Mouse (Mus musculus) cerebellum, adult 11 months (tissue): ENCODE measurements around the gene Ncaph.
"Not testable (repeated sequence)": the region's sequence is repeated elsewhere in the genome, so short reads cannot be mapped to it uniquely, and the experiment has no call there.

Experiments
- DNase-seq: peaks from one replicate; pipeline ENCODE4 v3.0.0; 2022

The Ncaph gene

DNA sequence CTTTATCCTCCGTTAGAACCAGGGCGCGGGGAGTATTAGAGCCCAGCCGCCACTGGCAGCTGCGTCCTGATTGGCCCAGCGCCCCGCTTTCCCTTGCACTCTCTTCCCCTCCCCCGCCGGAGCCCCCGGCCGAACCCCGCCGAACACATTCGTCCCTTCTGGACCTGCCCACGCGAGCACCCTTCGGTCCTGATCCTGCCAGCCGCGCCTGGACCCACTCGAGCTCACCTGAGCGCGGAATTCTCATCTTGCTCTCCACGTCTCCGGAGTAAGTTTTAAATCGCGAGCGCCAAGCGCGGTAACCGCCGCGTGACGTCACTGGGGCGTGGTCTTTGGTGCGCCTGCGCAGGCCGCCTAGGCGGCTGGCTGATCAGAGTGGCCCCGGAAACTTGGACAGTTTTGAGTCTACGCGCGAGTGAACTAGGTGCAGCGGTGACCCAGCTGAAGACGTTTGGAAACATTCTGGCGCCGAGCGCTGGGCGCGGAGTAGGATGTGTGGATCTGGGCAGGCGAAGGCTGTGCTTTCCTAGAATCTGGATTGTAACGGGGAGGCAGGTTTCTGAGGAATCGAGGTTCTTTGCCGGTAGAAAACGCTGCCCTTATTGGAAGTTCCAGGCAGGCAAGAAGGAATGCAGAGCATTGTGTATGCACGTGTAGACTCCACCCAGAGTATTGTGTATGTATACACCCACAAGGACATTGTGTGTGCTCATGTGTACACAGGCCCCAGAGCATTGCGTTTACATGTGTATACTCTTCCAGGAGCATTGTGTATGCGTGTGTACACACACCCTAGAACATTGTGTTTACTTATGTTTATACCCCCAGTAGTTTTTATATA lies at the start of gene Ncaph:
Ncaph (minus strand) TSS at position 334 of the 841 bp plus-strand sequence.
- peak; percentile 85 for DNase-seq

DNA sequence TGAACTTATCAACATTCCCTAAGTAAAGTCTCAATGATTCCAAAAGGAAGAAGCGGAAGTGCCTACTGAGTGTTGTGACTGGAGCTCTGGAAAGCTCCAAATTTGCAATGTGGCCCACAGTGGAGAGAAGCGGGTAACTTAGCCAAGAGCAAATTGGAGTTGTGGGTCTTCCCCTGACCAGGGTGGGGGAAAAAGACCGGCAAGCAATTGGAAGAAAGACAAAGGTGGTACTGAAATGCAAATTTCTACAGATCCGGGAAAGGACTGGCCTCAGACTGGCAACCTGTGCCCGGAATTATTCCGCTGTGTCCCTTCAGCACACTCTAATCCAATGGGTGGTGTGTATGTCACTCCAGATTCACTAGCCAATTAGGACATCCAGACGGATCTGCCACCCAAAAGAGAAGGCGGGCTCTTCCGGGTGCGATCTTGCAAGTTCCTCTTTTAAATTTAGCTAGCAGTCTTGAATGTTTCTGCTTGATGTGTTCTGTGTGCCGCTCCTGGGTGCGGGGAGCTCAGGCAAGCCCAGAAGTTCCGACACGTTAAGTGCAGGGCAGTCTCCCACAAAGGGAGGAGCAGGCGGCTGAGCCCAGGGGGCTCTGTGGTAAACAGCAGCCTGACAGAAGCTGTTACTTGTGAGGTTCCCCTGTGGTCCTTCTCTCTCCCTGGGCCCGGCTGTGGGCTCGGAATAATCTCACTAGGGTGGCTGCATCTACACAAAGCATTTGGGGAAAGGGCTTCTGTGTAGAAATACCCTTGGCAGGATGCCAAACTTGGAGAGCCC lies 49.0 kb upstream of the Ncaph start:
- DNase-seq: peak; percentile 74

DNA sequence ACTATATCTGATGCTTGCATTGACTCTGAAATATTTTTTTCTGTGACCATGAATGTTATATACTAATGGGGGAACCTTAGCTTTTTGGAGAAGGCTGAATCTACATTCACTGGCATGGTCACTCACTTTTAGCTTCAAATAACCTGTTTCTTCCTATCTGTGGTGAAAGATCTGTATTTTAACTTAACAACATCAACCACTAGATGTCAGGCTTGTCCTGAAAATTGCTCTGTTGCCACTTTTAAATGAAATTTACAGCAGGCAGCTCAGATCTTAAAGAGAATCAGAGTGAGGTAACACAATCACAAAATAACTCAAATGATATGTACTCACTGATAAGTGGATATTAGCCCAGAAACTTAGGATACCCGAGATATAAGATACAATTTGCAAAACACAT lies 32.5 kb upstream of the Ncaph start:
- DNase-seq: not testable (repeated sequence)

DNA sequence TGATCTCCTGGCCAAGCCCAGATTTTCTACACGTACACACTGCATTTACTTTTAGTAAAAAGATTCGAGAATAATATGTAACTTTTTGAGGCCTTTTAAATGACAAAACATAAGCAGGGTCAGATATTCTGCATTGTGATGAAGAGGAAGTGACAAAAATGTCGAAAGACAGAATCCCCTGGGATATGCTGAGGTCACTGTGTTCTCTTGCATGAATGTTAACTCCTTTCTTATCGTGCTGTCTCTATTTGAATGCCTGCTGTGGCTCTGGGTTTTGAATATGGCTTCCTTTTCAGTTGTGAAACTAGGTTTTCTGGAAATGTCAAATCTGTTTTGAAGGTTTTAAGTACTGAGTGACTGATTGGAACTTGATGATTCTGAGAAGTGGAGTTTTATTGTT lies 31.9 kb upstream of the Ncaph start:
- DNase-seq: no peak

DNA sequence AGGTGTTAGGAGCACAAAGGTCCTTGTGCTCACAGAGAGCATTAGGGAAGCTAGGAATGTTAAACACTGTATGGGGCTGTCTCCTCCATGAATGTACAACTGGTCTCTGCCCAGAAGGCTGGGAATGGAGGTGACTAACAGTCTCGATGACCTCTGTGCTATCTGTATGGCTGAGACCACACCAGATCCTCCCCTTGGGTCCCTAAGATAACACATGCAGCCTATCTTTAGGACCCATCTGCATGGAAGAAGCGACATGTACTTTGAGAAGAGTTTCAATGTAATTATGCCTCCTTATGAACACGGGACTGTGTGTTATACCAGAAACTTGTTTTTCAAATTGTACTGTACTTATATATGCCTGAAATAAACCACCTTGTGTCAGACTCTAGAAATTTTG lies 11.9 kb upstream of the Ncaph start:
- DNase-seq: no peak

DNA sequence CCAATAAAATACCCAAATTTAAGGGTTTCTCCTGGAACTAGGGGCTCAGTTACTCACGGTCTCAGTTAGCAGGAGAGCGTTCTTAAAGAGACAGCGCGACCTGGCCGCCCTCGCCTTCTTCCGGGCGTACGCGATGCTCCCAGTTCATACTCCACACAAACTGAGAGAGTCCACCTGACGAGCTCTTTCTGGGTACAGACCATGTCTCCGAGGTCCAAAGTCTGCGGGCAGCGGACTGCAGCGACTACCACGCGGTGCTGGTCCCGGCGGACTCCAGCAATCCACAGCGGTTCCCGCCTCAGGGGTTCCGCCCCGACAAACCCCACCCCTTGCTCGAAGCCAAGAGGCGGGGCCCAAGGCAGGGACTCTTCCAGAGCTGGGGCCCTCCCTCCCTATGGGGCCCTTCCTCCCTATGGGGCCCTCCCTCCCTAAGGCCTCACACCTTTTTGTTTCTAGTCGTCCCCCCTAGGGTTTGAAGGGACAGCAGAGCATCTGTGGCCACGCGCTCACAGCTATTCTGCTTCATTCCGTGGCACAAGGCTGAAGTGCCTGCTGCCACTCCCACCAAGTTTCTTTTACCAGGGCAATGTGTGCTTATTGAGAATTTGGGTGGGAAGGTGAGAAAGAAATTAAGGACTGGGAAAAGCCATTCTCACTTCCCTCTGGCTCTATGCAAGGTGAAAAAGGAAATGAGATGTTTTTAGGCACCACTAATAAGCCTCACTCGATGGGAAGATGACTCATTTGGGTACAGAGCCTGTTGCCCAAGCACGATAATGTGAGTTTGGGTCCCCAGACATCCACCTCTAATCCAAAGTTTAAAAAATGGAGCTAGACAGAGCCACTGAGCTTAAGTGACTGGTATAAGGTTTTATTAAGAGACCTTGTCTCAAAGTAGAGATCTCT lies 9.7 kb upstream of the Ncaph start, which contains the start of gene Itpripl1:
Itpripl1 (minus strand) TSS at position 285 of the 906 bp plus-strand sequence.
- DNase-seq: peak; percentile 16

DNA sequence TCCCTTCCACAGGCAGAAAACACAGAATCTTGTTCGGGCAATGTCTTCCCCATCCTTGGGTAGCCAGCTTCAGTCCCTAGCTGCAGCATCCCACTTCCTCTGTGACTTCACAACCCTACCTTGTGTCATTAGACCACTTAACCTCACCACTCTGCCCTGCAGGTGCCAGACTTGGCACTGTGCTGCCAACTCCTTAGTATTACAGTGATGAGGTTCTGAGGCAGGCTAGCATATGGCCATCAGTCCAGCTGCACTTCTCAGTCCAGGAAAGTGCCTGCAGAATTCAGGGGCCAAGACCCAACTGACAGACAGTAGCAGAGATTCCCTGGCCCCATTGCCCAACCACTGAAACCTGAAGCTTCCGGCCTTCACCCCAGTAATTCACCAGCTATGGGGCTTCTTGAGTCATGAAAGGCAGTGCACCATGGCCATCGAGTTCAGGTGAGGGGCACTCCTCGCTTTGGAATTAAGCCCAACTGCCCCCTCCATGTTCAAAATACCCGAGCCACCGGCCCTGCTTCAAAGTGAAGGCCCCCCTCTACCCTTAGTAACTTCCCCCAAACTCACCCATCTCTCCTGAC lies 8.9 kb upstream of the Ncaph start:
- no peak for DNase-seq

DNA sequence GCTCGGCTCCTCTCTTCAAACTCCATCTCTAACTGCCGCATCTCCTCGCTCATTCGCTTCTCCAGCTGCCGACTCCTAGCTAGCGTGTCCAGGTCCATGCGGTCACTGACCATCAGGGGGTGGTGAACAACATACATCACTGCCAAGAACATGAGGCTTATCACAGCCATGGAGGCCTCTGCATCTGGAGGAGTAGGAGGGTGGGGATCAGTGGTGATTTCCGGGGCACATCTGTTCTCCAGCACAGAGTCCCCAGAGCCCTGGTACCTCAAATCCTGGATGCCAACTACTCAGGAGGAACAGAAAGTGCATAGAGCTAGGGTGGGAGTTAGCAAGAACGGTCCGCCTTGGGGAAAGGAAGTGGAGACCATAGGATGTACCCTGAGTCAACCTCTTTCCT lies 8.3 kb upstream of the Ncaph start:
- no peak for DNase-seq

DNA sequence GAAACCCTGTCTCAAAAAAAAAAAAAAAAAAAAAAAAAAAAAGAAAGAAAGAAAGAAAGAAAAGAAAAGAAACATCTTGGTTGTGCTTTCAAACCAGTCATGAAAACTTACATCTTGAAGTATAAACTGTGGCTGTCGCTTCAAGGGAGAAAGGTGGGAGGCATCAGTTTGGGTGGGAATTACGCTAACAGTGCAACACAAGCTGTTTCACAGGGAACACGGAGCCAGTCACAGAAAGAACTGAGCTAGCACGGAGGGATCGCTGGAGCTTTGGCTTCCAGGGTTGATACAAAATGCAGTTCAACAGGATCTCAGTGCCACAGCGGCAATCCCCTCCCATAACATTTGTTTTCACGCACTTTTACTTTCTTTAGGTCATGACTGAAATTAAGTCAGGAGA lies 6.3 kb upstream of the Ncaph start:
- DNase-seq: no peak

DNA sequence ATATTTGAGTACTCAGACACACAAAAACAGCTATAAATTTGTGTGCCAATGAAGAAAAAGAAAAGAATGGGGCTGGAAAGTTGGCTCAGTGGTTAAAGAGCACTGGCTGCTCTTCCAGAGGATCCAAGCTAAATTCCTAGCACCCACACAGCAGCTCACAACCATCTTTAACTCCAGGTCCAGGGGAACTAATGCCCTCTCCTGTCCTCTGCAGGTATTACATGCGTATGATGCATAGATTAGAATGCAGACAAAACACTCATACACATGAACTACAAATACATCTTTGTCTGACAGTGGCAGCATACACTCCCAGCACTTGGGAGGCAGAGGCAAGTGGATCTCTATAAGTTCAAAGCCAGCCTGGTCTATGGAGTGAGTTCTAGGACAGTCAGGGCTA lies 5.9 kb upstream of the Ncaph start:
- DNase-seq: no peak

DNA sequence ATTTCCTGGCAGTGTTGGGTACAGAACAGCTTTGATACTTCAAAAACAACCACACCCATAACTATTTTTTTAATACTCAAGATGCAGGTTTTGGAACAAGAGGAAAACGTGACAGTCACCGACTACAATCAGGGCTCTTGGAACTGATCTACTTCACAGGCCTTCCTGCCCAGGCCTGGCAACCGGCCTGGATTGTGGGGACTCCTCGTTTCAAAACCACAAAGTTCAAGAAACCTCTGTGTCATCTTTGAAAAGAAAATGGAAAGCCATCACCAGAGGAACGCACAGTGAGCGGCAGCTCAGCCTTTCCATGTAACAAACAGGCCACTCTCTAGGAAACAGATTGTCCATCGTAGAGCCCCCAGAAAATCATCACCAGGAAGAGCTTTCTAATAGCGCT lies 5.3 kb upstream of the Ncaph start:
- DNase-seq: no peak

DNA sequence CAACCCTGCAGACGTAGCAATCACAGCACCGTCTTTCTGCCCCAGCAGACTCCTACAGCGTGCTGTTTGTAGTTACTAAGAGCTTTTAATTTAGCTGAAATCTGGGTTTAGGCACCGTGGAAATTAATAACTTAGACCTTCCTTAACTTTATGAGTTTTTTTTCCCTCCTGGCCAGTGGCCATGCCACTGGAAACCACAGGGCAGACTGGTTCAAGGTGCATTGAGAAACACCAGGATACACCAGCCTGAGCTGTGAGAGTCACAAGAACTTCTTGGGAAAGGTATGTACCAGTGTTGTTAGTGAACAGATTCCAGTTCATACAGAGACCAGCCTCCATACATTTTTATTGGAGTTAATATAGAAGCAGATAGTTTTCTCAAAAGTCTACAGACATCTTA lies 4.7 kb upstream of the Ncaph start:
- DNase-seq: no peak

DNA sequence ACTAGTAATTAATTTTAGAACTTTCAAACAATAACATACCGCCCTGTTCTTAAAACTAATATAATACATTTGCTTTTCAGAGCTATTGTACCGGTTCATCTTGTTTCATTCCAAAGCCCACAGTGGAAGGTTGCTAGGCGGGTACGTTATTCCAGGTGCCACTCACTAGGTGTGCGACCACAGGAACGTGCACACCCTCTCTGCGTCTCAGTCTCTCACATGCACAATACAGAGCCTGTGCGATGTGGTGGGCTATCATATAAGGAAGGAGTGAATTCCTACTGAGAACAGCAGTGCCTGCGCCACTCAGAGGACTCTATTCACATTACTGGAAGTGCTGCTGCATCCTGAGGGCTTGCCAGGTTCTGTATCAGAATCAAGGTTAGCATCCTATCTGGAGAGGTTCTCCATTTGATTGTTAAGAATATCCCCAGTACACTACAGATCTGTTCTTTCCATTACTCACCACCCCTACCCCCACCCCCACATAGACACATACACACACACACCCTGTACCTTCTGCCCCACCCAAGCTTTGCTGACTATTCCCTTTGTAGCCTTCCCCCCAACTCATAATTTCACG lies 4.2 kb upstream of the Ncaph start:
- DNase-seq: no peak

DNA sequence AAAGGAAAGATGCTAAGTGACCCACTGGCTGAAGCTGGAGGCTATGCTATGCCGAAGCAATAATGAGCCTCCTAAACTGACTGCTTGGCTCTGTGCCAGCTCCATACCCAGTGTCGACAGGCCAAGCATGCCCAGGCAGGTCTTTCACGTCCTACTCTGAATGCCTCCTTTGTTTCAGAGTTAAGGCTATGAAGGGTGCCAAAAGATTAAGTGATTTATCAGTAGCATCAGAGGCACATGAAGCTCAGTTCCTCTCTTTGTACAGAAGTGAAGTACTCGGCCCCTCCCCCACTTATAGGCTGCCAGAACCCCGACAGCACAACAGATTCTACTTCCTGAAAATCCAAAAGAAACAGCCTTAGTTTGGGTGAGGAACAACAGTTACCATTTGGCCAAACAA lies 3.2 kb upstream of the Ncaph start:
- no peak for DNase-seq

DNA sequence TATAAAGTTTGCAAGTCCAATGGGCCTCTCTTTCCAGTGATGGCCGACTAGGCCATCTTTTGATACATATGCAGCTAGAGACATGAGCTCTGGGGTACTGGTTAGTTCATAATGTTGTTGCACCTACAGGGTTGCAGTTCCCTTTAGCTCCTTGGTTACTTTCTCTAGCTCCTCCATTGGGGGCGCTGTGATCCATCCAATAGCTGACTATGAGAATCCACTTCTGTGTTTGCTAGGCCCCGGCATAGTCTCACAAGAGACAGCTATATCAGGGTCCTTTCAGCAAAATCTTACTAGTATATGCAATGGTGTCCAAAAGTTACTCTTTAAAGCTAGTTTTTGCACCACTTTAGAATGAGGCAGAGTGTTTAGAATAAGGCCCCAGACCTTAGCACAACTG lies 1.5 kb upstream of the Ncaph start:
- DNase-seq: not testable (repeated sequence)

DNA sequence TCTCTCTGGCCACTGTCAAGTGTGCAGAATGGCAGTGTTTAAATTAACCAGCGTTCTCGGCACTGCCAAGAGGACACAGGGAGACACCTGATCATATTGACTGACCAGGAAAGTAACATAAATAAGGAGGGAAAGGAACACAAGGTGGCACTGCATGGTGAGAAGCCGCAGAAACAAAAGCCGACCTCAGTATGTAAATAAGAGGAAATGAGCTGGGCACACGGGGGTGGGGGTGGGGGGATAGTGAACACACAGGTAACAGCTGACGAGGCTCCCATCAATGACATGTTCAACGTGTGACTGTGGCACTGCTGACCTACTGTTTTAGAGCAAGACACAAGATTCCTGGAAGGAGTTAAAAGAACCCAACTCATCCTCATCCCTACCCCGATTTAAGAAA lies 2.4 kb downstream of the Ncaph start:
- no peak for DNase-seq

DNA sequence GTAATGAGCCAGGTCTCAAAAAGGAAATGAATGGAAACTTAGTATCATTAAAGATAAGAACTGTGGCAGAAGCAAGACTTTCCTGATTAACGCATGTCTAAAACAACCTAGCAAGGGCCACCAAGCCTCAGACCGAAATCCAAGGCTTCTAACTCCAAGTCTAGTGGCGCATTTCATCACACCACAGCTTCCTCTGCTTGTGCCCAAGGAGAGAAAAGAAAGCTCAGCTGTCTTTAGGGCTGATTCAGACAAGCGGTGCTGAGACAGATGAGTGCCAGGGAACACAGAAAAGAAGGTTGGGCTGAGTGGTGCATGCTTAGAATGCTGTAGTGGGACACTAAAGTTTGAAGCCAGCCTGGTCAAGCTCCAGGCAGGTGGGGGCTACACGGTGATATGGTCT lies 4.8 kb downstream of the Ncaph start:
- no peak for DNase-seq

DNA sequence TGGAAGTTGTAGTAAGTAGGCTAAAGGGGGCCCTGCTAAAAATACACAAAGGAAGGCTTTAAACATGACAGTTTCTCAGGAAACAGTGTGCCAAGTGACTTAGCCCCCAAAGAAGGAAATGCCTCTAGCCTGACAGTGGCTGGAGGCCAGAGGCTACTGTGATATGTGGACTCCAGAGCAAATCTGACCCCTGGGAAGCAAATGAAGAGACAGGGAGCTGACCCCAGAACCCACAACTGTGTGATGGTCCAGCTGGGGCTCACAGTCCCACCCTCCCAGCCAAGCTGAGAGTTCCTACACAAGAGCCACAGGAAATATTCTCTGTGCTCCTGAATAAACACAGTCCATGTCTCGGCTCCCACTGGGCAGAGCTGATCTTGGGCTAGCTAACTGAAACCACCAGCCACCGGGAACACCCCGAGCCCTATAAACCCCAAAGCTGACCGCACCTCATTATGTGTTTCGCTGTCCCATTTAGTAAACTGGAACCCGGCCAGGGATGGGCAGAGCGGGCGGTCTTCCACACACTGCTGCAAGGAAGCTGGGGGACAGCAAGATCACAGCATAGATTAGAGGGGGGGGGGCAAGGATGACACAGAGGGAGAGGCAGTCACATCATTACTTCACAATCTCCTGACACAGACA lies 12.0 kb downstream of the Ncaph start:
- DNase-seq: no peak

DNA sequence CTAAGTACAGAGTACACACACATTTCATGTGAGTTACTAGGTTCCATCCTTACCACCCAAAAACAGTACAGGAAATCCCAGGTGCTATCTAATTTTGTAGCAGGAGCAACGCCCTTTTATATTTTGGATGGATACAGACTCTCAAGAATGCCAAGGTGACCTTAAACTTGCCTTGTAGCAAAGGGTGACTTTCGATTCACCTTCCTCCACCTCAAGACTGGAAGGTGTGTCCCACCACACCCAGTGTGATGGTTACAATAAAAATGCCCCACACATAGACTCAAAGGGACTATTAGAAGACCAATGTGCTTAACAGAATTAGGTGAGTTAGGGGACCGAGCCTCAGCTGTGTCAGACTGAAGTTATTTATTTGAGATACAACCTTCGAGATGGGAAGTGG lies 24.8 kb downstream of the Ncaph start:
- no peak for DNase-seq

DNA sequence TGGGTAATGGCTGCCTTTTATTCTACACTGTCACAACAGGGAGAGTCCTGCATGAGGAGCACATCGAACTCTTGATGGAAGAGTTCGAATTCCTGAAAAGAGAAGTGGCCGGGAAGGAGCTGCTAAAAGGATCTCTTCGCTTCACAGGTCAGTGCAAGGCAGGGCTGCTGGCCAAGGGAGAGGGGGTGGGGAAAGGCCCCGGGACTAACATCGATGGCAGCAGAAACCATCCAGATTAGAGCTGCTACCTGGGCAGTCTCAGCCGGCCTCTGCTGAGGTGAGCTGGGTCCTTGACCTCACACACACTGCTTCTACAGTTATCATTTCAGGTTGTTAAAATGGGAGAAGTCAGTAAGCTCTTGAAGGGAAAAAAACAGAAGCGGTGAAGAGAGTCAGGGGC lies 41.8 kb downstream of the Ncaph start:
- no peak for DNase-seq

DNA sequence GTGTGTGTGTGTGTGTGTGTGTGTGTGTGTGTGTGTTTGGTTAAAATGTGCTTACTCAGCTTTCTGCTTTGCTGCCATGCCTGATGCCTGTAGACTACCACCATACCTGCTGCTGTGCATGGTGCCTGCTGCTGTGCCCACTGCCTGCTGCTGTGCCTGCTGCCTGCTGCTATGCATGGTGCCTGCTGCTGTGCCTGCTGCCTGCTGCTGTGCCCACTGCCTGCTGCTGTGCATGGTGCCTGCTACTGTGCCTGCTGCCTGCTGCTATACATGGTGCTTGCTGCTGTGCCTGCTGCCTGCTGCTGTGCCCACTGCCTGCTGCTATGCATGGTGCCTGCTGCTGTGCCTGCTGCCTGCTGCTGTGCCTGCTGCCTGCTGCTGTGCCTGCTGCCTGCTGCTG lies 43.6 kb downstream of the Ncaph start:
- DNase-seq: not testable (repeated sequence)

DNA sequence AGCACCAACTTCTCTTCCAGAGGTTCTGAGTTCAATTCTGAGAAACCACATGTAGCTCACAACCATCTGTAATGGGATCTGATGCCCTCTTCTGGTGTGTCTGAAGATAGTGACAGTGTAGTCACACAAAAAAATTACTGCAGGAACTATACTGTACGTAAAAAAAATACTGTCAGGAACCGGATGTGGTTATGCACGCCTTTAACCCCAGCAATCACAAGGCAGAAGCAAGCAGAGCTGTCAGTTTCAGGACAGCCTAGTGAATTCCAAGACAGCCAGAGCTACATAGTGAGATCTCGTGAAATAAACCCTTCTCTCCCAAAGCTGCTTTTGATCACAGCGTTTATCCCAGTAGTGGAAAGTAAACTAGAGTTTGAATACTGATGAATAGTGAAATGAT lies 47.5 kb downstream of the Ncaph start:
- no peak for DNase-seq
